Mouse (Mus musculus) lung, postnatal 0 days (tissue): Measurements from ENCODE around the gene Sart1.

Experiments
- CTCF ChIP-seq: IDR thresholded peaks from 2 replicates; pipeline ENCODE4 v1.5.1; 2016; ENCODE audit warnings: antibody characterized with exemption, mild to moderate bottlenecking
- EP300 ChIP-seq: IDR thresholded peaks from 2 replicates; pipeline ENCODE4 v1.6.1; 2016; ENCODE audit warnings: antibody characterized with exemption, mild to moderate bottlenecking, control low read depth

GRCm38 (mm10) chr19:5388588-5389242 is at the start of gene Sart1:
- TF ChIP-seq CTCF, result no peak
- no peak; the same call in 1 of the 2 replicates for TF ChIP-seq EP300
